31 mouse cellular contexts compared by ENCODE assay signal in the genomic region with DNA sequence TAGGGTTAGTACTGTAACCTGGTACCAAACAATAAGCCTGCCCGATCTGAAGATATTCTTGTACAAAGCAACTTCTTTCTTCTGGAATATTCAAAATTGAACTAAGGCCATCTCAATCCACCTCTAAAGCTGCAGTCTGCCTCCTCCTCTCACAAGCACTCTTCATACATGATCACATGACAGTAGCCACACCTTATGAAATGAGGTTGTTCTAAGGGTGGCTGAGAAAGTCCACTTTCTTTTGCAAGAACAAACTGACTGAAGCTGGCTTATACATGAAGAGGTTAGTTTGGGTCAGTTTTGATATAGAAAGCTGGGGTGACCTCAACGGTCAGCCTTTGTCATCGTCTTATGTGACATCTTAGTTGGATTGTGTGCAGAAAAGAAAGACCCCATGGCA. TPM values are rescaled to one million over a fixed set of nuclear protein-coding genes. Genes with fewer than 3 reads are reported as not detected.
"Had no signal": no experiment of that assay in that cellular context is flagged by ENCODE, and none has a peak within 500 bp of the region (broad histone marks: within the 10 kb centered on the region; RNA-seq: fewer than 3 reads in every experiment).

No protein-coding gene starts in this region.

RNA-seq across cellular contexts. Expression of gene Gm7168, which starts 14.1 kb away (rescaled TPM):
- polyA plus RNA-seq: limb, embryonic 10.5 days; limb, embryonic 11.5 days; limb, embryonic 12.5 days; limb, embryonic 13.5 days; limb, embryonic 15.5 days; liver, adult 2 months; liver, embryonic 11.5 days; liver, embryonic 12.5 days; liver, embryonic 13.5 days; liver, embryonic 14.5 days; liver, embryonic 15.5 days; liver, embryonic 16.5 days; liver, postnatal 0 days; lung, embryonic 14.5 days; lung, embryonic 15.5 days; lung, embryonic 16.5 days; lung, postnatal 0 days; macrophage; midbrain, embryonic 10.5 days; midbrain, embryonic 11.5 days; midbrain, embryonic 12.5 days; midbrain, embryonic 13.5 days; midbrain, embryonic 14.5 days; midbrain, embryonic 15.5 days; midbrain, embryonic 16.5 days; midbrain, postnatal 0 days; myocyte; neural tube, embryonic 11.5 days; neural tube, embryonic 12.5 days had no signal

RNA-seq across cellular contexts. Expression of gene Gm7356, which starts 41.3 kb away (rescaled TPM):
- polyA plus RNA-seq: limb, embryonic 10.5 days; limb, embryonic 11.5 days; limb, embryonic 12.5 days; limb, embryonic 13.5 days; limb, embryonic 14.5 days; limb, embryonic 15.5 days; liver, adult 2 months; liver, embryonic 11.5 days; liver, embryonic 12.5 days; liver, embryonic 13.5 days; liver, embryonic 14.5 days; liver, embryonic 15.5 days; liver, embryonic 16.5 days; liver, postnatal 0 days; lung, adult 2 months; lung, embryonic 14.5 days; lung, embryonic 15.5 days; lung, embryonic 16.5 days; lung, postnatal 0 days; macrophage; midbrain, embryonic 10.5 days; midbrain, embryonic 11.5 days; midbrain, embryonic 12.5 days; midbrain, embryonic 13.5 days; midbrain, embryonic 14.5 days; midbrain, embryonic 15.5 days; midbrain, embryonic 16.5 days; midbrain, postnatal 0 days; myocyte; neural tube, embryonic 11.5 days; neural tube, embryonic 12.5 days had no signal
